Mouse (Mus musculus) liver, embryonic 14.5 days (tissue): ENCODE measurements around the gene Tmem205.

Source experiments
- CTCF ChIP-seq: IDR thresholded peaks from 2 replicates; pipeline ENCODE4 v1.5.1; 2016; ENCODE audit warnings: antibody characterized with exemption, low read depth, control low read depth
- EP300 ChIP-seq: IDR thresholded peaks from 2 replicates; pipeline ENCODE4 v1.6.1; 2016; ENCODE audit warnings: antibody characterized with exemption, low read depth

DNA sequence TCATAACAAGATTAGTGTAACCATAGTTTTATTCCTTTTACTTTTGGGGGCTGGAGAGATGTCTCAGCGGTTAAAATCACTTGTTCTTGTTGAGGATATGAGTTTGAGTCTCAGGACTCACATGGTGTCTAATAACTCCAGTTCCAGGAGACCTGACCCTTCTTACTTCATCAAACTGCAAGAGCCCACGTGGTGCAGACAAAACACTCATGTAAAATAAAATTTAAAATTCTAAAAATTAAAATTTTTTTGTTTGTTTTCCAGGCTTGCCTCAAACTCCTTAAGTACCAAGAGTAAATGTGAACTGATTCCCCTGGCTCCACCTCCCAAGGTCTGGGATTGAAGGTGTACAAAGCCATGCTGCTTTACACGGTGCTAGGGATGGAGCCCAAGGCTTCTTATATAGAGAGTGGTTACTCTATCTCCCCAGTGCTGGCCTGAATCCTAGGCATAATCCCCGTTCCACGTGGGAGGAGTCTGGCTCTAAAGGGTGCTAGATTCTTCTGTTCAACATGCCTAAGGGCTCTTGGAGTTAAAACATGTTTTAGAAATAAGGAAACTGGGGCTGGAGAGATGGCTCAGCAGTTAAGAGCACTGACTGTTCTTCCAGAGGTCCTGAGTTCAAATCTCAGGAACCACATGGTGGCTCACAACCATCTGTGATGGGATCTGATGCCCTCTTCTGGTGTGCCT, 8.5 kb downstream of the Tmem205 start:
- no peak for TF ChIP-seq CTCF
- no peak for TF ChIP-seq EP300
